Mouse (Mus musculus): ENCODE measurements around the gene Lzts2. TPM values are rescaled to one million over a fixed set of nuclear protein-coding genes. Genes with fewer than 3 reads are reported as not detected.

Gene Lzts2
- 26.6 and 39.2 TPM in 2 replicates for polyA plus RNA-seq (2012)

- no peak for TF ChIP-seq GATA1 (IDR thresholded peaks at IDR 0.05; ENCODE audit: low read length)
Observed at GRCm38 (mm10) chr19:45014335-45014971, at the start of gene Lzts2. Gene Lzts2 (plus strand): TSS chr19:45014414.

GRCm38 (mm10) chr19:44965978-44966377, 48.2 kb upstream of the Lzts2 start:
- no peak for TF ChIP-seq GATA1 (IDR thresholded peaks at IDR 0.05; ENCODE audit: low read length)

- TF ChIP-seq GATA1 (IDR thresholded peaks at IDR 0.05; ENCODE audit: low read length), result no peak
Observed at GRCm38 (mm10) chr19:44968329-44968728, 45.9 kb upstream of the Lzts2 start.

DNA sequence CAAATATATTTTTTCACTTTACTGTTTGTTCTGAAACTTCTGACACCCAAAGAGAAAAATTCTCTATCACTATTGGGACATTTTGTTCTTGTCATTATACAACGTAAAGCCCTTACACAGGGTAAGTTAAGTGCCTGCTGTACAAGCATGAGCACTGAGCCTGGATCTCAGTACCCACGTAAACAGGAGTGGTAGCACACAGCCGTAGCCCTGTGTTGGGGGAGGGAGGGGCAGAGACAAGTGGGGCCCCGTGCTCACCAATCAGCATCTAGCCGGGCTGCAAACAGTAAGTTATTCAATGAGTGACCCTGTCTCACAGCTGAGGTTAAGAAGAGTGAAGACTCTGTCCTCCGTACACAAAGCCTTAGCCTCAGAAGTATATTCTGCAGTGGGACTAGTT, 37.6 kb upstream of the Lzts2 start:
- TF ChIP-seq GATA1 (IDR thresholded peaks at IDR 0.05; ENCODE audit: low read length), result no peak

GRCm38 (mm10) chr19:44977148-44977547, 37.1 kb upstream of the Lzts2 start:
- TF ChIP-seq GATA1 (IDR thresholded peaks at IDR 0.05; ENCODE audit: low read length), result no peak

- no peak for TF ChIP-seq GATA1 (IDR thresholded peaks at IDR 0.05; ENCODE audit: low read length)
Observed at GRCm38 (mm10) chr19:44980787-44981186, 33.4 kb upstream of the Lzts2 start.

- TF ChIP-seq GATA1 (IDR thresholded peaks at IDR 0.05; ENCODE audit: low read length), result no peak
Observed at GRCm38 (mm10) chr19:44982477-44983115, 31.6 kb upstream of the Lzts2 start.

DNA sequence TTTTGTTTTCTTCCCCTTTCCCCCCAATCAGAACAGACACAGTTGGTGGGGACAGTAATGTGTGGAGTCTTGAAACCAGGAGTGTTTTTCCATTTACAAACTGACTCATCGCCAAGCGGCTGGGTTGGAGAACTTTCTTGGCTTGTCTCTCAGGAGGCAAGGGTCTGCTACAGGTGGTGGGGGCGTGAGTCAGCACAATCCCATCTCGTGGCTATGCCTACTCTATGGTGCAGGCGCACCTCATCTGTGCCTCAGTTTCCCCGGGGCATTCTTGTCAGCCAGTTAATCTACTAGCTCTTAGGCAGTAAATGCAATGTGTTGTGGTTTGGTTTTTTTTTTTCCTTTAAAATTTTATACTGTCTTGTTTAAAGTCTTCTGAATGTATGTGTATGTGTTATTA, 30.8 kb upstream of the Lzts2 start:
- no peak for TF ChIP-seq GATA1 (IDR thresholded peaks at IDR 0.05; ENCODE audit: low read length)

- TF ChIP-seq GATA1 (IDR thresholded peaks at IDR 0.05; ENCODE audit: low read length), result no peak
Observed at GRCm38 (mm10) chr19:44984420-44984819, 29.8 kb upstream of the Lzts2 start.

DNA sequence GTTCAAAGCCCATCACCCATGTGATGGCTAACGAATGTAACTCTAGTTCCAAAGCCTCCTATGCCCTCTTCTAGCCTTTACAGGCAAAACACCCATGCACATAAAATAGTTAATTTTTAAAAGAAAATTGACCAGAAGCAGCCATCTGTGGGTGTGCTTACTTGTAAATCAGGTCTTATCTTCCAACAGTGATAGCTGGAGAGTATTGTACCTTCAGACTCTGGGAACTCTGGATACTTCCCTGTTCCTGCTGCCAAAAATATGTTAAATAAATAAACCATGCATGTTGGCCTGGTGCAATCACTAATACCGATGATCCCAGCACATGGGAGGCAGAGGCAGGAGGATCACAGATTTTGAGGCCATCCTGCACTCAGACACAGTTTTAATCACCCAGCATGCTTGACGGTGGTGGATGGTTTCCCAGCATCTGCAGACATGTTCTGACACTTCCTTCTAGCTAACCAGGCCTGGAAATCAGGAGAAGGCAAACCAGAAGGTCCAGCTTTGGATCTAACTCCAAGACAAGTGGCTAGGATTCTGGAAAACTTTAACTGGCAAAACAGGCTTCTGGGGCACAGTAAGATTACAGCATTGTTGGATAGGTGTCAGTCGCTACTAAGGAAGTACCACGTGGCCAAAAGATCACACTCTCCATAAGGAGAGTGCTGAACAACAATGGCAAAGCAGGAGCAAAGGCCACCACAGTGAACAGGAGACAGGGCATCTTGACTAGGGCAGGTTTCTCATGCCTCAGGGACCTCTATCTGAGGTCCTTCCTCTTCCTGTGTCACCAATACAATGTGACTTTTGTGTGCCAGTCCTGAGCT, 28.8 kb upstream of the Lzts2 start:
- no peak for TF ChIP-seq GATA1 (IDR thresholded peaks at IDR 0.05; ENCODE audit: low read length)

DNA sequence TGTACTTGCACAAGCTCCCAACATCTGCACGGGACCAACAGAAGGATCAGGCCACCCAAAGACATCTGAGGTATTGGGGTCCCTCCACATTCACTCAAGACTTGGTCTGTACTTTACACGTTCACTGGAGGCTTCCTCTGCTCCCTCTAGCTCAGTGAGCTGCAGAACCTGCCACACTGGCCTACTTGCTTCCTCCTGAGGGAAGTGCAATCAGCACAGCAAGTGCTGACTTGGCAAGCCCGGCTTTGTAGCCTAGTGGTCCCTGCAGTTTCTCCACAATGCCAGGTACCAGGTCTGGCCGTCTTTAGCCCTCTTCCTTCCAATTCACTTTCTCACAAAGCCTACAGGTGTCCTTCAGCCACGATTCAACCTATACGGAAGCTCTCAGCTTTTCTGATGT, 27.2 kb upstream of the Lzts2 start:
- no peak for TF ChIP-seq GATA1 (IDR thresholded peaks at IDR 0.05; ENCODE audit: low read length)

- TF ChIP-seq GATA1 (IDR thresholded peaks at IDR 0.05; ENCODE audit: low read length), result no peak
Observed at GRCm38 (mm10) chr19:44987851-44988250, 26.4 kb upstream of the Lzts2 start.

DNA sequence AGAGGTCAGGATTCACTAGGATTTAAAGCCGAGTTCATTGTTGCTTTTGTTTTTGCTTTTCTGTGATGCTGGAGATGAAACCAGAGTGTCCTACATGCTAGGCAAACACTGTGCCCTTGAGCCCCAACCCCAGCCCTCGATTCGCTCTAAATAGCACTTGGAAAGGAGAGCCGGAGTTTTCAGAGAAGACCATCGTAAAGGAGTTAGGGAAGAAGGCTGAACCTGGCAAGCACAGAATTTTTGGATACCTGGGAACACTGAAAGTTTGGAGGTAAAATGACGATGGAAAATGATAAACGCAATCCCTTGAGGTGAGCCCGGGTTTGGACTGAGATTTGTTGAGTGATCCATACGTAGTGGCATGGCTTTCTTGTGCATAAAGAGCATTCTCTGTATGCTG, 25.9 kb upstream of the Lzts2 start:
- no peak for TF ChIP-seq GATA1 (IDR thresholded peaks at IDR 0.05; ENCODE audit: low read length)

DNA sequence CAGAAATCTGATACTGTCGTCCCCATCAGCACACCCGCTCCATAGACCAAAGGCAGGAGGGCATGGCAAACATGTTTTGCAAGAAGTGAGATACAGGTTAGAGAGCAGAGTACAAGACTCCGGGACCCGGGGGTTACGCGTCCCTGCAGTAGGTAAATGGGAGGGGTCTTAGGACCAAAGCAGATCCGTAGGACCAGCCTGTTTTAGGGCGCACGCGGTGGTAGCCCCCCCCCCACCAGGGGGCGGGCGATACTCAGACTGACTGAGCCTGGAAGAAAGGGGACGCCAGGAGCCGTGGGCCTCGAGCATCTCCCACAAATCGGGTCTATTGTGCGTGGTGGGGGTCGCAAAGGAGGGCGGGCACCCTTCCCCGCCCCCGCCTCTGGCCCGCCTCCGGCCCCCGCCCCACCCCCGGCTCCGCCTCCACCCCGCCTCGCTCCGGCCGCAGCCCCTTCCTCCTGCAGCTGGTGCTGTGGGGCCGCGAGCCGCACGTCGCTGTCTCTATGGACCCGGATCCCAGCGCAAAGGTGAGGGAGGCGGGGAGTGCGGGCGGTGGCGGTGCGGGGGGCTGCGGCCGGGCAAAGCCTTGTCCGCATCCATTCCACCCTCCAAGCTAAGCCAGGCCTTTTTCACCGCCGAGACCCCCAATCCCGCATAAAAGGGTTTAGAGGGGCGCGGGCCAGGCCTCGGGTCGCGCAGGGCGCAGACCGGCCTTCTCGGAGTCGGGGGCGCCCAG, 25.2 kb upstream of the Lzts2 start, which contains the start of gene Sema4g:
TSS of gene Sema4g (plus strand) at position 271 of the 736 bp plus-strand sequence.
- TF ChIP-seq GATA1 (IDR thresholded peaks at IDR 0.05; ENCODE audit: low read length), result no peak

Data from G1E-ER4 (cell line).